Mouse (Mus musculus): ENCODE results near the gene Pcna. TPM values are rescaled to one million over a fixed set of nuclear protein-coding genes. Genes with fewer than 3 reads are reported as not detected.
"Not testable (repeated sequence)": the region's sequence is repeated elsewhere in the genome, so short reads cannot be mapped to it uniquely, and the experiment has no call there.

Pcna gene
- total RNA-seq, 1 experiment from 2014 or later, result 92.6 TPM

DNA sequence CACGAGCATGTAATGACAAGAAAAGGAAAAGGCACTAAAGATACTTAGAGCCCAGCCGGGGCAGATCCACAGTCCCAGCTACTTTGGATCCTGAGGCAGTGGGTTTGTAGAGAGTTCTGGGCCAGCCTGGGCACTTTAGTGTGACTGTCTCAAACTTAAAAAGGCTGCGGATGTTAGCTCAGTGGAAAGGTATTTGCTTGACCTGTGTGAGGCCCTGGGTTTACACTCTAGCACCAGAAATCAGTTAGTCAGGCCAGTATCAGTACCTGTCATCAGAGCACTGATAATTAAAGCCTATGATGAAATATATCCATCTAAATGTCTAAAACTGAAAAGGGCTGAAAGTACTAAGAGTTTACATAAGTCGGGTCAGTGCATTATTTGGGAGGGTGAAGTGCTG, 23.1 kb upstream of the Pcna start:
- DNase-seq, result no peak

DNA sequence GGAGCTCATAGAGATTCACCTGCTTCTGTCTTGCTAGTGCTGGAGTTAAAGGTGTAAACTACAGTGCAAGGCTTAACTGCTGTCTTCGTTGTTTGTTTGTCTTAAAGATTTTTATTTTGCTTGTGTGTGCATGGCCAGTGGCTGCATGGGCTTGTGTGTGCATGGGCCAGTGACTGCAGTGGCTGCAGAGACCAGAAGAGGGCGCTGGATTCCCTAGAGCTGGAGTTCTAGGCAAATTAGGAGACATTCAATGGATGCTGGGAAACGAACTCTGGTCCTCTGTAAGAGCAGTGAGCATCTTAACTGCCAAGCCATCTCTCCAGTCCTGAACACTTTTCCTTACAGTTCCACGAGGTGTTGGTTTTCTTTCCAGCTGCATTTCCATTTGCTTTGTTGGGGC, 22.4 kb upstream of the Pcna start:
- DNase-seq, result no peak

- DNase-seq, result no peak
Observed at GRCm38 (mm10) chr2:132272694-132273389, 19.7 kb upstream of the Pcna start.

GRCm38 (mm10) chr2:132270331-132270951, 17.3 kb upstream of the Pcna start:
- DNase-seq, result no peak

GRCm38 (mm10) chr2:132269217-132269616, 16.1 kb upstream of the Pcna start:
- no peak for DNase-seq

DNA sequence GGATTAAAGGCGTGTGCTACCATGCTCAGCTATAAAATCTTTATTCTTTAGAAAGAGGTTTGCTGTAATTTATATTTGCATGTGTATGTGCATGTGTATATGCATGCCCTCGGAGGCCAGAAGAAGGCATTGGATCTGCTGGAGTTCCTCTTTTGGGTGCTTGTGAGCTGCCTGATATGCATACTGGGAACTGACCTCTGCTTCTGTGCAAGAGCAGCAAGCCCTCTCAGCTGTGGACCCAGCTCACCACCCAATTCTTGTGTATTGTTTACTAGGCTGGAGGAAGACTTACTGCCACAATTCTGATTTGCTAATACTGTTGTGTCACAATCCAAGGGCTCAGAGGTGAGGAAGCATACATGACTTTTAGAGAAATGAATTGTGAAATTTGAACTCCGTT, 13.0 kb upstream of the Pcna start:
- no peak for DNase-seq

- DNase-seq, result no peak
Observed at GRCm38 (mm10) chr2:132265196-132265595, 12.1 kb upstream of the Pcna start.

DNA sequence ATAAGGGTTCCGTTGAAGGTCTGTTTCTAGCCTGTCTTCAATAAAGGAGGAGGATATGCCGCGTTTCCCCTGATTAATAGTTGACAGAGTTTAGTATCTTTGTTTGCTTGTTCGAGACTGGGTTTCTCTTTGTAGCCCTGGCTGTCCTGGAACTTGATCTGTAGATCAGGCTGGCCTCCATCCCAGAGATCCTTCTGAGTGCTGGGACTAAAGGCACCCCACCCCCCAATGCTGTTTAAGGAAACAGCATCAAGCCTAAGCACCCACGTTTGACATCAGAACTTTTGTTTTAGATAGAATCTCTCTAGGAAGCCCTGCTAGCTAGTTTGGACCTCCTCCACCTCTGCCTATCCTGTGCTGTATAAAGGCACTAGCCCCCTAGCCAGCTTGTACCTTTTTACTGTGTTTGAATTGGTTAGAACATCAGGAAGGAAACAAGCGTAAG, 11.2 kb upstream of the Pcna start:
- no peak for DNase-seq

DNA sequence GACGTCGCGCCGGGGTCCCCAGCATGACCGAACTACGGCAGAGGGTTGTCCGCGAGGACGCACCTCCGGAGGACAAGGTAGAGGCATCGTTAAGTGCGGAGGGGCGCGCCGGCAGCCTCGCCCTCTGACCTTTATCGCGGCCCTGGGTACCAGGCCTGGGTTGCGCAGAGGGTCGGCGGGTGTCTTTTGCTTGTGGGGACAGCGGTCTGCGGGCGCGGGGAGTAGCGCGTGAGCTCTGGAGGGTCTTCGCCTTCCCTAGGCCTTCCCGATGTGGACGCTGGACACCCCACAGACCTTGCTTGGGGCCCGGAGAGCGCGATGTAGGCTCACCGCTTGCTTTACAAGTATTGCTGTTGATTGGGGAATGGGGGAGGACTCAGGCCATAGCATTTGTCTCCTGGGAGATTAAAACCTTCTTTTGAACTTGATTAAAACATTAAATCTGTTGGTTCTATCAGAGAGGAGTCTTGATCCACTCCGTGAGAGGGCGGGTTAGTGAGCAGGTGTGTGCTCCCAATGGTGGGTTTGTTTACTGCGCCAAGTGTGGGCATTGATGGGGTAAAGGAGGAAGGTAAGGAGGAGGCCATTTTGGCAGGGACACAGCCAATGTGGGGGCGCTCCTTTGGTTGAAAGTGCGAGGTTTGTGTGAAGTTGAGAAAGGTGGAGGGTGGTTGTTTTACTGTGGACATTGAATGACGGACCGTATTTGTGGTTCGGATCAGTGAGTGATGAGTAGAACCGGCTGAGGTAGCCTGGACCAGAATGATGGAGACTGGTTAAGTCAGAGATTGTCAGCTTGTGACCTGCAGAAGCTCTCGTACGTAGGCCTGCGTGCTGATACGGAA, 10.5 kb upstream of the Pcna start:
- DNase-seq, result no peak

DNA sequence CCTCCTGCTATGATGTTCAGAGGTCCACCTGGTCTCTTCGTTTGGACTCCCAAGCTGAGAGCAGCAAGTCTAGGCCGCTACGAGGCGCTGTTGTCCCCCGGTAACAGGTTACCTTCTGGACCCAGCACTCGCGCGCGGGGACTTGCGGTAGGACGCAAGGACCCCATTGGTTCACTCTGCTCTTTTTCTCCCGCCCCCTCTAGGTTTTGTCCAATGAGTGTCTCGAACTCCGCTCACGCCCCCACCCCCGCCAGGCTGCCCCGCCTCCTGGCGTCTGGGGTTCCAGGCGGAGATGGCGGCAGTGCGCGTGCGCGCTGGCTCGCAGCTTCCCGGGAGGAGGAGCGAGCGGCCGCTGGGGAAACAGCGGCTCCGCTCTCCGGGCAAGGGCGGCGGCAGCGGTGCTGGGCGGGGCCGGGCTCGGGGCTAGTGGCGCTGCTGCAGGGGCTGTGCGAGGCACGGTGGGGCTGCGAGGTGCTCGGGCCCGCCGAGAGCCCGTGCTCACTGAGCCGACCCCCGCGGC, 9.8 kb upstream of the Pcna start, which contains the start of gene Cds2:
Gene Cds2, plus strand, starts transcription at position 270 of the 520 bp plus-strand sequence.
- peak; percentile 100 for DNase-seq

- no peak for DNase-seq
Observed at GRCm38 (mm10) chr2:132262175-132262574, 9.1 kb upstream of the Pcna start.

- DNase-seq, result no peak
Observed at GRCm38 (mm10) chr2:132260601-132261000, 7.5 kb upstream of the Pcna start.

GRCm38 (mm10) chr2:132257350-132258068, 4.4 kb upstream of the Pcna start:
- DNase-seq, result no peak

GRCm38 (mm10) chr2:132253603-132254002, 489 bp upstream of the Pcna start:
- DNase-seq, result no peak

- no peak for DNase-seq
Observed at GRCm38 (mm10) chr2:132251911-132252310, 1.2 kb downstream of the Pcna start.

DNA sequence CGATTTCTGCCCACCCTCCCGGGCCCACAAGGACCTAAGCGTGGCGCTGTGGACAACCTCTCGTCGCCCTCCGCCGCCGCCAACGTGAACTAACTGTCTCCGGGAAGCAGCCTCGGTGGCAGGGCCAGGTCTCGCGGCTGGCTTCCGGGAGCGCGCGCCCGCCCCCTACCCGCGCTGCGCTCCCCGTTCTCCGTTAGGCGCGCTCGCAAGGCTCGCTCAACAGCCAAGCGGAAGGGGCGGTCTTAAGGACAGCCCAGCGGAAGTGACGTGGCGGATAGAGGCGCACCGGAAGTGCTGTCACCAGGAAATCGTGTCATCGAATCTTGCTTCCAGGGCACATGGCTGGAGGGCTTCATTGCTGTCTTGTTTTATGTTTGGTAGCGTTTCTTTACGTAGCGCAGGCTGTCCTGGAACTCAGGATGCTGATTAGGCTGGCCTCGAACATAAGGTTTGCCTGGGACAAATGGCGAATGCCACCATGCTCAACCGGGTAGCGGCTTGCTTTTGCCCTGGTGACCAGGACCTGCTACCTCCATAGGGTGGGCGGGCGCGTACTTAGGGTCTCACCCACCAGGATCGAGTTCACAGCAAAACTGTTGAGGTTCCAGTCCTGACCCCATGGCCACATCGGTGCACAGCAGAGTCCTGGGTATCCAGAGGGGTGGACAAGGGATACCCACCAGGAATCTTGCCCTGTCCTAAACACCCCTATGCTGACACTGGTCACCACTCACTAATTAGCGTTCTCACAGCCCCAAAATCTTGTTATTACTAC, 5.4 kb downstream of the Pcna start, which contains the start of gene Tmem230:
Gene Tmem230, minus strand, starts transcription at position 269 of the 775 bp plus-strand sequence.
- DNase-seq, result peak; percentile 92

DNA sequence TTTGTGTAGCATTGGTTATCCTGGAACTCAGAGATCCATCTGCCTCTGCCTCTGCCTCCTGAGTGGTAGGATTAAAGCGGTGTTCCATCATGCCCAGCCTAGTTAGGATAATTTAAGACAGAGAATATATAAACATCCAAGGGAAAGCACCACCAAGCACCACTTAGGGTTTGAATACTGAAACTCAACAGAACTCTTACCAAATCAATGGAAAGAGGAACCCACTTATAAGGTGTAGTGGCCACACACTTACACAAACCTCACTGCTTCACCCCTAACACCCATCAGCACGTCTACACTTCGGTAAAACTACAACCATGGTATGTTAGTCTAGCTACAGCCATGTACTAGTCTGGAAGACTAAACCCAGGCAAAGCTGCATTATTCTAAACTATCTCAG, 9.7 kb downstream of the Pcna start:
- no peak for DNase-seq

GRCm38 (mm10) chr2:132240457-132240856, 12.7 kb downstream of the Pcna start:
- DNase-seq, result peak; percentile 76

DNA sequence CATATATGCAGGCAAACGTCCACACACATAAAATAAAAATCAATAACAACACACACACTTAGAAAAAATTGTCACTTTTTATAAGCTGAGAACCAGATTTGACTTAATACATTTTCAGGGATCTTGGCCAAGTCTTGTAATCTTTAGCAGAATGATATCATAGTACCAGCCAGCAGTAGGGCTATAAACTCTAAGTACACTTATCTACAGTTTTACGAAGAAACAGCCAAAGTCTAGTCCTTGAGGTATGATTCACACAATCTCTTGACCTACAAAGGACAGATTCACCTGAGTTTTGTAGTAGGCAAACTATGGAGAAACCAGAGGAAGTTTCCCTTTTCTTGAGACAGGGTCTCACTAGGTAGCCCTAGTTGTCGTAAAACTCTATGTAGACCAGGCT, 13.7 kb downstream of the Pcna start:
- not testable (repeated sequence) for DNase-seq

DNA sequence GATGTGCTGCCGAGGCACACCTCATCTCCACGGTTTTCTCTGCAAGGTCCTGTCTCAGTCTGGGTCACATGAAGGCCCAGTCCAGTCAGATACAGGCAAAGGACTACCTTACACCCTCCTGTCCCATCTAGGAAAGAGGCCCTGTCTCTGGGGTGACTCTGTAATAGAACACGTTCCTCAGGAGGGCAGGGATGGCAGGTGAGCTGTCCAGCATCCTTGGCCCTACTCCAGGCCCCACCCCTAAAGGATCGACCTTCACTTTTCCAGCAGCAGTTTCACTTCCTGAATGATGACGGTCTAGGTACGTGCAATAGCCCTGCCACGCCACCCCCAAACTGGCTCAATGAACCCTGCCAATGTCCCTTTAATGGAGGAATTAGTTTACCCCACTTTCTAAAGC, 17.1 kb downstream of the Pcna start:
- DNase-seq, result no peak

- DNase-seq, result no peak
Observed at GRCm38 (mm10) chr2:132235291-132235690, 17.8 kb downstream of the Pcna start.

All from adrenal gland, postnatal 25 days (tissue).